Mouse (Mus musculus): Measurements from ENCODE around the gene Taf8. TPM values are rescaled to one million over a fixed set of nuclear protein-coding genes. Genes with fewer than 3 reads are reported as not detected.
"Not testable (repeated sequence)": the region's sequence is repeated elsewhere in the genome, so short reads cannot be mapped to it uniquely, and the experiment has no call there.

Taf8 gene
- polyA plus RNA-seq, 1 experiment from 2014 or later = 34.2 TPM

- 0 out of 2 replicates have a peak overlapping the region, but pooled peaks have one; percentile 48 for H3K9ac ChIP-seq
- H3K4me1 ChIP-seq = peaks cover 45% of the 10 kb centered on the region
- H3K36me3 ChIP-seq = peaks cover 1% of the 10 kb centered on the region
- no peak overlapping the region for H3K4me3 ChIP-seq
- H3K27ac ChIP-seq = no peak overlapping the region
- no peak for ATAC-seq (ENCODE audit: insufficient number of reproducible peaks, insufficient read depth, low FRiP score, low TSS enrichment)
- H3K27me3 ChIP-seq = no peaks in the 10 kb centered on the region
- no peaks in the 10 kb centered on the region for H3K9me3 ChIP-seq
- WGBS = 71% methylated on average over 5 of the region's 5 CpGs
- H3K4me2 ChIP-seq (replicated peaks) = peak overlapping the region; percentile 64
Observed at GRCm38 (mm10) chr17:47504228-47504627, 2.1 kb upstream of the Taf8 start.

- Histone ChIP-seq H3K36me3 (peaks cover 7% of the 10 kb centered on the region), H3K4me3 (no peak overlapping the region), H3K4me1 (peaks cover 44% of the 10 kb centered on the region), H3K4me2 (replicated peaks) (no peak overlapping the region), H3K27me3 (no peaks in the 10 kb centered on the region), H3K9ac (no peak overlapping the region), H3K27ac (no peak overlapping the region), H3K9me3 (no peaks in the 10 kb centered on the region)
- no peak for ATAC-seq (ENCODE audit: insufficient number of reproducible peaks, insufficient read depth, low FRiP score, low TSS enrichment)
Observed at GRCm38 (mm10) chr17:47503689-47504088, 1.6 kb upstream of the Taf8 start.

GRCm38 (mm10) chr17:47502707-47503045 lies 584 bp upstream of the Taf8 start:
- not testable (repeated sequence) for ATAC-seq (ENCODE audit: insufficient number of reproducible peaks, insufficient read depth, low FRiP score, low TSS enrichment); H3K4me3 ChIP-seq; H3K9me3 ChIP-seq; H3K9ac ChIP-seq; H3K27me3 ChIP-seq
- Histone ChIP-seq H3K4me2 (replicated peaks) (peak overlapping the region; percentile 41), H3K4me1 (peaks cover 34% of the 10 kb centered on the region), H3K27ac (peak overlapping the region; percentile 4; the same call in 1 of the 2 replicates), H3K36me3 (peaks cover 14% of the 10 kb centered on the region)
- WGBS = 78% methylated on average over 6 of the region's 6 CpGs

GRCm38 (mm10) chr17:47501531-47501930 lies 561 bp downstream of the Taf8 start:
- H3K4me3 ChIP-seq = peak overlapping the region; percentile 69
- peaks cover 21% of the 10 kb centered on the region for H3K36me3 ChIP-seq
- 0 out of 2 replicates have a peak overlapping the region, but pooled peaks have one; percentile 77 for H3K27ac ChIP-seq
- H3K27me3 ChIP-seq = no peaks in the 10 kb centered on the region
- peaks cover 28% of the 10 kb centered on the region for H3K4me1 ChIP-seq
- no peak for ATAC-seq (ENCODE audit: insufficient number of reproducible peaks, insufficient read depth, low FRiP score, low TSS enrichment)
- H3K9me3 ChIP-seq = no peaks in the 10 kb centered on the region
- H3K4me2 ChIP-seq (replicated peaks) = peak overlapping the region; percentile 95
- peak overlapping the region; percentile 69 for H3K9ac ChIP-seq
- 6% methylated on average over 11 of the region's 11 CpGs for WGBS

- Histone ChIP-seq H3K4me1 (no peaks in the 10 kb centered on the region), H3K27me3 (no peaks in the 10 kb centered on the region), H3K27ac (no peak overlapping the region), H3K4me2 (replicated peaks) (no peak overlapping the region), H3K36me3 (peaks cover 90% of the 10 kb centered on the region), H3K4me3 (no peak overlapping the region), H3K9ac (no peak overlapping the region), H3K9me3 (no peaks in the 10 kb centered on the region)
- WGBS = 86% methylated on average over 11 of the region's 11 CpGs
- no peak for ATAC-seq (ENCODE audit: insufficient number of reproducible peaks, insufficient read depth, low FRiP score, low TSS enrichment)
Observed at GRCm38 (mm10) chr17:47494132-47494531, 8.0 kb downstream of the Taf8 start.

- WGBS = 90% methylated on average over 6 of the region's 6 CpGs
- Histone ChIP-seq H3K9me3 (no peaks in the 10 kb centered on the region), H3K36me3 (peaks cover 91% of the 10 kb centered on the region), H3K4me2 (replicated peaks) (no peak overlapping the region), H3K4me1 (no peaks in the 10 kb centered on the region), H3K27me3 (no peaks in the 10 kb centered on the region), H3K4me3 (no peak overlapping the region), H3K9ac (no peak overlapping the region), H3K27ac (no peak overlapping the region)
- ATAC-seq (ENCODE audit: insufficient number of reproducible peaks, insufficient read depth, low FRiP score, low TSS enrichment) = no peak
Observed at GRCm38 (mm10) chr17:47493653-47494052, 8.4 kb downstream of the Taf8 start.

GRCm38 (mm10) chr17:47492731-47493130 lies 9.4 kb downstream of the Taf8 start:
- no peak overlapping the region for H3K9ac ChIP-seq
- H3K27ac ChIP-seq = no peak overlapping the region
- H3K4me1 ChIP-seq = no peaks in the 10 kb centered on the region
- no peak overlapping the region for H3K4me2 ChIP-seq (replicated peaks)
- no peaks in the 10 kb centered on the region for H3K9me3 ChIP-seq
- ATAC-seq (ENCODE audit: insufficient number of reproducible peaks, insufficient read depth, low FRiP score, low TSS enrichment) = no peak
- no peak overlapping the region for H3K4me3 ChIP-seq
- H3K27me3 ChIP-seq = no peaks in the 10 kb centered on the region
- WGBS = 85% methylated on average over 6 of the region's 6 CpGs
- peaks cover 88% of the 10 kb centered on the region for H3K36me3 ChIP-seq

GRCm38 (mm10) chr17:47490791-47491190 lies 11.3 kb downstream of the Taf8 start:
- 84% methylated on average over 9 of the region's 9 CpGs for WGBS
- peaks cover 8% of the 10 kb centered on the region for H3K4me1 ChIP-seq
- H3K27me3 ChIP-seq = no peaks in the 10 kb centered on the region
- H3K36me3 ChIP-seq = peaks cover 76% of the 10 kb centered on the region
- no peak overlapping the region for H3K4me2 ChIP-seq (replicated peaks)
- no peak overlapping the region for H3K27ac ChIP-seq
- no peak for ATAC-seq (ENCODE audit: insufficient number of reproducible peaks, insufficient read depth, low FRiP score, low TSS enrichment)
- H3K4me3 ChIP-seq = no peak overlapping the region
- H3K9ac ChIP-seq = no peak overlapping the region
- H3K9me3 ChIP-seq = no peaks in the 10 kb centered on the region

- H3K9ac ChIP-seq = no peak overlapping the region
- WGBS = 84% methylated on average over 3 of the region's 3 CpGs
- no peak for ATAC-seq (ENCODE audit: insufficient number of reproducible peaks, insufficient read depth, low FRiP score, low TSS enrichment)
- H3K27me3 ChIP-seq = no peaks in the 10 kb centered on the region
- no peak overlapping the region for H3K27ac ChIP-seq
- H3K4me3 ChIP-seq = no peak overlapping the region
- H3K9me3 ChIP-seq = no peaks in the 10 kb centered on the region
- H3K36me3 ChIP-seq = peaks cover 26% of the 10 kb centered on the region
- no peak overlapping the region for H3K4me2 ChIP-seq (replicated peaks)
- peaks cover 22% of the 10 kb centered on the region for H3K4me1 ChIP-seq
Observed at GRCm38 (mm10) chr17:47485791-47486190, 16.3 kb downstream of the Taf8 start.

- no peaks in the 10 kb centered on the region for H3K9me3 ChIP-seq
- no peak overlapping the region for H3K9ac ChIP-seq
- peaks cover 22% of the 10 kb centered on the region for H3K4me1 ChIP-seq
- peaks cover 18% of the 10 kb centered on the region for H3K36me3 ChIP-seq
- H3K4me2 ChIP-seq (replicated peaks) = no peak overlapping the region
- 7% methylated on average over 3 of the region's 3 CpGs for WGBS
- peak overlapping the region; percentile 65 for H3K27ac ChIP-seq
- no peak for ATAC-seq (ENCODE audit: insufficient number of reproducible peaks, insufficient read depth, low FRiP score, low TSS enrichment)
- H3K4me3 ChIP-seq = no peak overlapping the region
- no peaks in the 10 kb centered on the region for H3K27me3 ChIP-seq
Observed at GRCm38 (mm10) chr17:47484993-47485392, 17.1 kb downstream of the Taf8 start.

- Histone ChIP-seq H3K9me3 (no peaks in the 10 kb centered on the region), H3K27ac (peak overlapping the region; percentile 65), H3K9ac (no peak overlapping the region), H3K4me1 (peaks cover 22% of the 10 kb centered on the region), H3K4me2 (replicated peaks) (no peak overlapping the region), H3K27me3 (no peaks in the 10 kb centered on the region), H3K4me3 (no peak overlapping the region), H3K36me3 (peaks cover 11% of the 10 kb centered on the region)
- WGBS = 28% methylated on average over 1 of the region's 1 CpGs
- peak; percentile 42 for ATAC-seq (ENCODE audit: insufficient number of reproducible peaks, insufficient read depth, low FRiP score, low TSS enrichment)
Observed at GRCm38 (mm10) chr17:47484241-47484921, 17.7 kb downstream of the Taf8 start.

GRCm38 (mm10) chr17:47482401-47482800 lies 19.7 kb downstream of the Taf8 start:
- no peaks in the 10 kb centered on the region for H3K36me3 ChIP-seq
- peaks cover 22% of the 10 kb centered on the region for H3K4me1 ChIP-seq
- no peak overlapping the region for H3K4me2 ChIP-seq (replicated peaks)
- H3K4me3 ChIP-seq = no peak overlapping the region
- H3K9ac ChIP-seq = no peak overlapping the region
- no peak for ATAC-seq (ENCODE audit: insufficient number of reproducible peaks, insufficient read depth, low FRiP score, low TSS enrichment)
- H3K27me3 ChIP-seq = no peaks in the 10 kb centered on the region
- H3K27ac ChIP-seq = no peak overlapping the region
- H3K9me3 ChIP-seq = no peaks in the 10 kb centered on the region
- WGBS = 48% methylated on average over 2 of the region's 2 CpGs
